Comparison of ENCODE assay signal across 12 mouse cellular contexts in genomic region chr10:68359135-68359534, GRCm38 (mm10).
DNase-seq lines count a peak whose midpoint lies in the region; ATAC-seq and TF ChIP-seq lines count a peak whose summit lies in the region.
"Had no signal": no experiment of that assay in that cellular context is flagged by ENCODE, and none has a peak within 500 bp of the region (broad histone marks: within the 10 kb centered on the region; RNA-seq: fewer than 3 reads in every experiment).

No protein-coding gene starts in this region.

- ATAC-seq in heart, embryonic 12.5 days (ENCODE audit: insufficient number of reproducible peaks, low FRiP score): no peak
- no peak for ATAC-seq in midbrain, postnatal 0 days (ENCODE audit: low FRiP score)
- no peak for ATAC-seq in midbrain, embryonic 16.5 days
- no peak for ATAC-seq in Patski
- no peak for ATAC-seq in stomach, postnatal 0 days (ENCODE audit: low FRiP score, low TSS enrichment)

- no peaks in the 10 kb centered on the region for H3K27me3 ChIP-seq in heart, adult 2 months (ENCODE audit: control insufficient read depth, insufficient read depth, low read length)
- H3K27me3 ChIP-seq in heart, embryonic 12.5 days (replicated peaks): no peaks in the 10 kb centered on the region
- no peaks in the 10 kb centered on the region for H3K27me3 ChIP-seq in midbrain, postnatal 0 days (ENCODE audit: insufficient read depth, low read length)
- H3K27me3 ChIP-seq in midbrain, embryonic 16.5 days (ENCODE audit: control insufficient read depth, insufficient read depth, low read depth, low read length): no peaks in the 10 kb centered on the region
- H3K27me3 ChIP-seq in Patski: no peaks in the 10 kb centered on the region
- no peaks in the 10 kb centered on the region for H3K27me3 ChIP-seq in stomach, postnatal 0 days (ENCODE audit: control insufficient read depth, insufficient read depth, low read length)
- H3K27me3 ChIP-seq: limb, embryonic 13.5 days had no signal

- H3K27ac ChIP-seq in heart, adult 2 months: no peak overlapping the region
- no peak overlapping the region for H3K27ac ChIP-seq in heart, embryonic 12.5 days (ENCODE audit: poor library complexity, severe bottlenecking)
- no peak overlapping the region for H3K27ac ChIP-seq in midbrain, postnatal 0 days (ENCODE audit: low read depth, low read length)
- no peak overlapping the region for H3K27ac ChIP-seq in midbrain, embryonic 16.5 days (ENCODE audit: low read length)
- no peak overlapping the region for H3K27ac ChIP-seq in stomach, postnatal 0 days (replicated peaks)
- H3K27ac ChIP-seq: limb, embryonic 13.5 days had no signal

- no peak overlapping the region for H3K9ac ChIP-seq in heart, adult 2 months (ENCODE audit: low read depth, low read length)
- H3K9ac ChIP-seq in heart, embryonic 12.5 days: no peak overlapping the region
- H3K9ac ChIP-seq in midbrain, postnatal 0 days (replicated peaks; ENCODE audit: low read length, poor library complexity, severe bottlenecking): no peak overlapping the region
- no peak overlapping the region for H3K9ac ChIP-seq in midbrain, embryonic 16.5 days (ENCODE audit: low read depth, low read length)
- H3K9ac ChIP-seq in stomach, postnatal 0 days (ENCODE audit: low read length): no peak overlapping the region
- H3K9ac ChIP-seq: limb, embryonic 13.5 days had no signal

- in situ Hi-C loops in Patski (cut with MboI; ENCODE audit: low pct_unique_long_range_greater_than_20kb): loop anchor here (5.0 kb wide), 1 partner anchor 77 kb away; no protein-coding TSS in a partner anchor

- intact Hi-C loops in heart, adult 2 months (cut with DNase I): no loop called here

- peaks cover 3% of the 10 kb centered on the region; the same call in 1 of the 2 replicates for H3K9me3 ChIP-seq in heart, embryonic 12.5 days (replicated peaks)
- no peaks in the 10 kb centered on the region; the same call in 1 of the 2 replicates for H3K9me3 ChIP-seq in midbrain, postnatal 0 days (ENCODE audit: low read length)
- H3K9me3 ChIP-seq in midbrain, embryonic 16.5 days (replicated peaks; ENCODE audit: control insufficient read depth, low read length, poor library complexity, severe bottlenecking): no peaks in the 10 kb centered on the region
- no peaks in the 10 kb centered on the region for H3K9me3 ChIP-seq in stomach, postnatal 0 days (ENCODE audit: control insufficient read depth, low read length)

- POLR2A ChIA-PET in Patski (lab: Charles Lee): no interaction called here

- no peak for TF ChIP-seq POLR2A in heart, adult 2 months (IDR thresholded peaks at IDR 0.05; ENCODE audit: insufficient read depth, low read depth, low read length)

- peaks cover 3% of the 10 kb centered on the region for H3K4me1 ChIP-seq in heart, adult 2 months (ENCODE audit: control insufficient read depth, insufficient read depth, low read length)
- H3K4me1 ChIP-seq in heart, embryonic 12.5 days (replicated peaks): peaks cover 3% of the 10 kb centered on the region
- no peaks in the 10 kb centered on the region for H3K4me1 ChIP-seq in midbrain, postnatal 0 days (ENCODE audit: insufficient read depth, low read length)
- H3K4me1 ChIP-seq in midbrain, embryonic 16.5 days (ENCODE audit: control insufficient read depth, insufficient read depth, low read length): peaks cover 9% of the 10 kb centered on the region; the same call in 1 of the 2 replicates
- H3K4me1 ChIP-seq in stomach, postnatal 0 days (replicated peaks; ENCODE audit: control insufficient read depth, insufficient read depth): no peaks in the 10 kb centered on the region

- H3K4me2 ChIP-seq in heart, embryonic 12.5 days: no peak overlapping the region
- no peak overlapping the region for H3K4me2 ChIP-seq in midbrain, postnatal 0 days (ENCODE audit: low read depth, low read length, poor library complexity, severe bottlenecking)
- H3K4me2 ChIP-seq in midbrain, embryonic 16.5 days (ENCODE audit: low read length): no peak overlapping the region
- no peak overlapping the region for H3K4me2 ChIP-seq in stomach, postnatal 0 days (replicated peaks; ENCODE audit: low read depth)
- H3K4me2 ChIP-seq: limb, embryonic 13.5 days had no signal

- 100% methylated on average over 2 of the region's 2 CpGs for WGBS in heart, adult 2 months
- 98% methylated on average over 2 of the region's 2 CpGs for WGBS in heart, embryonic 12.5 days
- 98% methylated on average over 2 of the region's 2 CpGs for WGBS in midbrain, postnatal 0 days
- WGBS in midbrain, embryonic 16.5 days: 100% methylated on average over 2 of the region's 2 CpGs
- WGBS in stomach, postnatal 0 days: 94% methylated on average over 2 of the region's 2 CpGs

- no peak overlapping the region for H3K4me3 ChIP-seq in heart, adult 2 months
- no peak overlapping the region for H3K4me3 ChIP-seq in heart, embryonic 12.5 days
- no peak overlapping the region for H3K4me3 ChIP-seq in midbrain, postnatal 0 days (ENCODE audit: low read depth, low read length)
- no peak overlapping the region for H3K4me3 ChIP-seq in midbrain, embryonic 16.5 days (ENCODE audit: low read depth, low read length)
- no peak overlapping the region for H3K4me3 ChIP-seq in stomach, postnatal 0 days (ENCODE audit: low read depth, low read length)
- H3K4me3 ChIP-seq: erythroblast, embryonic 14.5 days; limb, embryonic 13.5 days had no signal

- CTCF ChIA-PET in Patski (lab: Charles Lee): interaction anchor here (1.1 kb wide), 1 partner anchor 10 kb away, joined by 3 read pairs; no protein-coding TSS in a partner anchor

- no peak for DNase-seq in heart, adult 2 months
- no peak for DNase-seq in midbrain, postnatal 0 days (ENCODE audit: low spot score)
- no peak for DNase-seq in Patski (ENCODE audit: low read depth, low spot score)
- DNase-seq in stomach, postnatal 0 days (ENCODE audit: low spot score): no peak
- DNase-seq in T-cell, adult 2 months (ENCODE audit: low spot score): no peak
- DNase-seq in neural tube, embryonic 10.5 days (ENCODE audit: extremely low spot score, low spot score): no peak
- DNase-seq: kidney, adult 18-20 months; lung, postnatal 4 days had no signal

- TF ChIP-seq EP300 in heart, adult 2 months (IDR thresholded peaks at IDR 0.05; ENCODE audit: insufficient read depth, low read depth, low read length): no peak
- TF ChIP-seq EP300 in stomach, postnatal 0 days (optimal IDR thresholded peaks at IDR 0.05): no peak

- peak; percentile 38 for TF ChIP-seq CTCF in heart, adult 2 months (IDR thresholded peaks at IDR 0.05)
- TF ChIP-seq CTCF in midbrain, postnatal 0 days (IDR thresholded peaks at IDR 0.05): peak; percentile 47
- TF ChIP-seq CTCF in Patski (IDR thresholded peaks at IDR 0.05): peak; percentile 40
- peak; percentile 49 for TF ChIP-seq CTCF in stomach, postnatal 0 days (IDR thresholded peaks at IDR 0.05; ENCODE audit: low read depth)

- no peaks in the 10 kb centered on the region for H3K79me2 ChIP-seq in heart, adult 2 months (replicated peaks; ENCODE audit: control insufficient read depth, insufficient read depth, low read length)

- H3K36me3 ChIP-seq in heart, adult 2 months (ENCODE audit: control insufficient read depth, insufficient read depth, low read length): peaks cover 4% of the 10 kb centered on the region
- no peaks in the 10 kb centered on the region for H3K36me3 ChIP-seq in heart, embryonic 12.5 days
- no peaks in the 10 kb centered on the region for H3K36me3 ChIP-seq in midbrain, postnatal 0 days (ENCODE audit: insufficient read depth, low read length)
- no peaks in the 10 kb centered on the region for H3K36me3 ChIP-seq in midbrain, embryonic 16.5 days (ENCODE audit: control insufficient read depth, insufficient read depth, low read length)
- no peaks in the 10 kb centered on the region for H3K36me3 ChIP-seq in stomach, postnatal 0 days (ENCODE audit: control insufficient read depth, insufficient read depth, low read length)
- H3K36me3 ChIP-seq: limb, embryonic 13.5 days had no signal
